Mouse (Mus musculus) midbrain, embryonic 16.5 days (tissue): ENCODE data around the gene Als2cl. TPM values are rescaled to one million over a fixed set of nuclear protein-coding genes. Genes with fewer than 3 reads are reported as not detected.

Experiments used
- ATAC-seq: fragments of 200-750 bp; cut with Nextera tagmentation; 2 replicates; pipeline ENCODE4 v1.8.0; 2017; ENCODE audit warnings: moderate TSS enrichment
- H3K27ac ChIP-seq: fragments of 300-500 bp; sonication (generic); 2 replicates; pipeline ENCODE4 v1.5.1; 2014; ENCODE audit warnings: mild to moderate bottlenecking, low read length, mixed read lengths
- H3K27me3 ChIP-seq: fragments of 300-500 bp; sonication (generic); 2 replicates; pipeline ENCODE4 v1.6.1; 2014; ENCODE audit warnings: low read depth, low read length, mixed read lengths; ENCODE audit not compliant: control insufficient read depth, insufficient read depth
- H3K36me3 ChIP-seq: fragments of 300-500 bp; sonication (generic); 2 replicates; pipeline ENCODE4 v1.6.1; 2014; ENCODE audit warnings: mild to moderate bottlenecking, low read length, moderate library complexity, mixed read lengths; ENCODE audit not compliant: control insufficient read depth, insufficient read depth
- H3K4me1 ChIP-seq: fragments of 300-500 bp; sonication (generic); 2 replicates; pipeline ENCODE4 v1.6.1; 2014; ENCODE audit warnings: mild to moderate bottlenecking, low read length, mixed read lengths; ENCODE audit not compliant: control insufficient read depth, insufficient read depth
- H3K4me2 ChIP-seq: fragments of 300-500 bp; sonication (generic); 2 replicates; pipeline ENCODE4 v1.6.1; 2014; ENCODE audit warnings: mild to moderate bottlenecking, low read length, mixed read lengths
- H3K4me3 ChIP-seq: fragments of 300-500 bp; sonication (generic); 2 replicates; pipeline ENCODE4 v1.5.1; 2014; ENCODE audit warnings: low read depth, mild to moderate bottlenecking, low read length, moderate library complexity, mixed read lengths
- H3K9ac ChIP-seq: fragments of 300-500 bp; sonication (generic); 2 replicates; pipeline ENCODE4 v1.6.1; 2014; ENCODE audit warnings: low read depth, low read length, mixed read lengths
- H3K9me3 ChIP-seq: fragments of 300-500 bp; sonication (generic); replicated peaks from 2 replicates; pipeline ENCODE4 v1.6.1; 2014; ENCODE audit warnings: mild to moderate bottlenecking, low read length, mixed read lengths; ENCODE audit not compliant: control insufficient read depth, poor library complexity, severe bottlenecking
- WGBS: fragments of 180-500 bp; shearing (Covaris S2); extraction: QIAGEN DNeasy Blood & Tissue Kit; methylation state at CpG from one replicate; pipeline ENCODE4 v1.1.7; 2014; 5-methylcytosine and 5-hydroxymethylcytosine counted together
- polyA plus RNA-seq: library from polyadenylated mRNA; unstranded; fragments of >200 nt; fragmentation: Nextera tagmentation; extraction: Ambion mirVana; gene quantifications from 2 replicates; pipeline ENCODE4 v1.2.1, GENCODE M21; 2015

The Als2cl gene
- polyA plus RNA-seq, 1 experiment from 2014 or later, result 2.5 TPM

- no peak overlapping the region for H3K9ac ChIP-seq
- H3K4me3 ChIP-seq, result no peak overlapping the region
- H3K4me2 ChIP-seq, result no peak overlapping the region
- H3K27ac ChIP-seq, result no peak overlapping the region
- no peaks in the 10 kb centered on the region for H3K27me3 ChIP-seq
- H3K4me1 ChIP-seq, result no peaks in the 10 kb centered on the region
- WGBS, result 16% methylated on average over 20 of the region's 21 CpGs
- no peak for ATAC-seq
- no peaks in the 10 kb centered on the region for H3K36me3 ChIP-seq
- H3K9me3 ChIP-seq, result no peaks in the 10 kb centered on the region
These were observed 10.5 kb downstream of the Als2cl start for GRCm38 (mm10) chr9:110890026-110890783.

DNA sequence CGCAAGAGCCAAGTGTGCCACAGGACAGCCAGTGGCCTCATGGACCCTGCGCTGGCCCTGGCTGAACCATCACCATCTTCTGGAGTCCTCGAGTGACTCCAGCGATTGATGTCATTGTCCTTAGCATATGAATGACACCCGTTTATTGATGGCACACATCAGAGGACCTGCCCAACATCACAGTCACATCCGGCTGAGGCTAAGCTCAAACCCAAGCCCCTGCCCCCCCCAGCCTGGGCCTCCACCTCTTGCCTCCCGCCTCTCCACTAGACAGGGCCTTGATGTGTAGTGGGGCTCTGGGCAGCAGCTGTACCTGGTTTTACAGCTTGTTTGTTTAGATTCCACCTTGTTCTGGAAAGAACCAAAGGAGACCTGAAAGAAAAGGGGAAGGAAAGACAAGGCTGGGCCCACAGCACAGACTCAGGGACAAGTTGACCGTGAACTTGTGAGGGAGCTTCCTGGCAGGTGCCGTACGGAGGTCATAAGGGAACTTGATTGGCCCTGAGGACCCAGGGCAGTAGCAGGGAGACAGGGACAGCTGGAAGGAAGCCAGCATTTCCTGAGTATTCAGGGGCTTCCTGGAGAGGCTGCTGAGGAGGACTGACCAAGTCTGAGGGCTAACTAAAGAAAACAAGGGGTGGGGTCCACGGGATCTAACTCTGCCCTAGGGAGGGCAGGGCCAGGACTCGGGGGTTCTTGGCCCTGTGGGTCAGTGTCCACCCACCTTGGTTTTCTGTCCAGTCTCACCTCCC lies 11.6 kb downstream of the Als2cl start:
- H3K4me3 ChIP-seq, result no peak overlapping the region
- H3K27me3 ChIP-seq, result no peaks in the 10 kb centered on the region
- no peak for ATAC-seq
- no peak overlapping the region for H3K9ac ChIP-seq
- no peaks in the 10 kb centered on the region for H3K9me3 ChIP-seq
- H3K36me3 ChIP-seq, result no peaks in the 10 kb centered on the region
- H3K4me1 ChIP-seq, result peaks cover under 1% of the 10 kb centered on the region; the same call in 1 of the 2 replicates
- 80% methylated on average over 12 of the region's 12 CpGs for WGBS
- H3K4me2 ChIP-seq, result no peak overlapping the region
- H3K27ac ChIP-seq, result no peak overlapping the region

DNA sequence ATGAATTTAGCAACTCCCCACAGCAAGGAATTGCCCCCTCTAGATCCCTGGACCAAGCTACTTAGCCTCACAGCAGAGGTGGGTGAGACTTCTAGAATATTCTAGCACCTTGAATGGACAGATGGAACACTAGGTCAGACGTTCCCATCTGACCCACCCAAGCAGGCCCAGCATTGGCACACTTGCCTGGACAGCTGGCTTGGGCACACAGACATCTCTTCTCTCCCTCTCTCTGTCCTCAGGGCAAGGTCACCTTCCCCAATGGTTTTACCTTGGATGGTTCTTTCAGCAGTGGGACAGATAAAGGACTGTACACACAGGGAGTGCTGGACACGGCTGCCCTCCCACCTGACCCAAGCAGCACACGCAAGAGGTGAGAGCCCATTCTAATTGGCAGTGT lies 12.9 kb downstream of the Als2cl start:
- Histone ChIP-seq H3K9ac (no peak overlapping the region), H3K9me3 (no peaks in the 10 kb centered on the region), H3K4me3 (no peak overlapping the region), H3K4me1 (peaks cover 4% of the 10 kb centered on the region; the same call in 1 of the 2 replicates), H3K4me2 (no peak overlapping the region), H3K27ac (no peak overlapping the region), H3K27me3 (no peaks in the 10 kb centered on the region), H3K36me3 (no peaks in the 10 kb centered on the region)
- WGBS, result 86% methylated on average over 3 of the region's 3 CpGs
- ATAC-seq, result no peak

GRCm38 (mm10) chr9:110893429-110893828 lies 13.8 kb downstream of the Als2cl start:
- Histone ChIP-seq H3K9ac (no peak overlapping the region), H3K4me3 (no peak overlapping the region), H3K9me3 (no peaks in the 10 kb centered on the region), H3K4me2 (no peak overlapping the region), H3K27me3 (no peaks in the 10 kb centered on the region), H3K27ac (no peak overlapping the region), H3K4me1 (peaks cover 4% of the 10 kb centered on the region; the same call in 1 of the 2 replicates), H3K36me3 (no peaks in the 10 kb centered on the region)
- WGBS, result 66% methylated on average over 10 of the region's 10 CpGs
- ATAC-seq, result no peak

DNA sequence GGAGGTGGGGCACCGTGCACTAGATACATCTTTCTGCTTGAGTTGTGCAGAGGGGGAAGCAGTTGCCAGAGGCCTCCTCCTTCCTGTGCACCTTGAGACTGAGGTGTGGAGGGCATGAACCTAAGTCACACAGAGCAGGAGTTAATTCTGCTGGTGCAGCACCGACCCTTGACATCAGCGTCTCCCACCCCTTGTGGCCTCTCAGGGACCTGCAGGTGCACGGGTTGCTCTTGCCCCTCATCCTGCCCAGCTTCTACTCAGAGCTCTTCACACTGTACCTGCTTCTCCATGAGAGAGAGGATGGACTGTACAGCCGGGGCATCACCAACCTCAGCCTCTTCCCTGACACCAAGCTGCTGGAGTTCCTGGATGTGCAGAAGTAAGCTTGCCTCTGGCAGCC lies 15.8 kb downstream of the Als2cl start:
- no peaks in the 10 kb centered on the region for H3K36me3 ChIP-seq
- H3K4me3 ChIP-seq, result no peak overlapping the region
- no peak for ATAC-seq
- no peaks in the 10 kb centered on the region for H3K27me3 ChIP-seq
- H3K9me3 ChIP-seq, result no peaks in the 10 kb centered on the region
- no peak overlapping the region for H3K4me2 ChIP-seq
- peaks cover 4% of the 10 kb centered on the region; the same call in 1 of the 2 replicates for H3K4me1 ChIP-seq
- WGBS, result 56% methylated on average over 5 of the region's 5 CpGs
- H3K27ac ChIP-seq, result no peak overlapping the region
- no peak overlapping the region for H3K9ac ChIP-seq

DNA sequence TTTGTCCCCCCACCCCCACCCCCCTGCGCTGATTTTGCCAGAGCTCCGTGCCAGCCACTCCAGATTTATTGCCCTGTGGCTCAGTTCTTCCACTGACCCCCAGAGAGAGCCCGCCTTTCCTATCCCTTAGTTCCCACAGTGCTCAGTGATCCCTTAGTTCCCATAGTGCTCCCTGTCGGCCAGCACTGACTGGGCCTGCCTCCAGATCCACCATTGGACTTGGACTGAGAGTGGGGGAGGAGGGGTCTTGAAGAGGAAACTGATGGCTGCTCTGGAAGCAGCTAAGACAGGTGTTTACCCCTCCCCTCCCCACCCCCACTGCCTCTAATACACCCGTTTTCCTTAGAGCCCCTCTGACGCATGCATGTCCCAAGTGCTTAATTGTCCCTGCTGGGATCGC lies 16.3 kb downstream of the Als2cl start:
- Histone ChIP-seq H3K4me1 (peaks cover 4% of the 10 kb centered on the region; the same call in 1 of the 2 replicates), H3K27ac (no peak overlapping the region), H3K4me2 (peak overlapping the region; percentile 40), H3K4me3 (no peak overlapping the region), H3K27me3 (no peaks in the 10 kb centered on the region), H3K36me3 (no peaks in the 10 kb centered on the region), H3K9ac (no peak overlapping the region; the same call in 1 of the 2 replicates), H3K9me3 (no peaks in the 10 kb centered on the region)
- 12% methylated on average over 7 of the region's 7 CpGs for WGBS
- ATAC-seq, result peak; percentile 51; the same call in 1 of the 2 replicates

DNA sequence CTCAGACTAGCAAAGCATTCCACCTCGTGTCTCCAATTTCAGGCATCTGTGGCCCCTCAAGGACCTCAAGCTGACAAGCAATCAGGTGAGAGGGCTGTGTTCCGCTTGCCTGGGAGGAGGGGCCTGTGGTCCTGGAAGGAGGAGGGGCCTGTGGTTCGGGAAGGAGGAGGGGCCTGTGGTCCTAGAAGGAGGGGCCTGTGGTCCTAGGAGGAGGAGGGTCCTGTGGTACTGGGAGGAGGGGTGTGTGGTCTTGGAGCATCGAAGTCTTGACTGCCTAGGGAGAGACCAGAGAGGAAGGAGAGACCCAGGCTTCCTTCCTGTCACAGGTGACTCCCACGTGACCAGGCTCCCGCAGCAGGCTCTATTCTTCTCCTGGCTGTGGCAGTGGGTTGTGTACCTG lies 16.9 kb downstream of the Als2cl start:
- 6% methylated on average over 6 of the region's 6 CpGs for WGBS
- Histone ChIP-seq H3K9me3 (no peaks in the 10 kb centered on the region), H3K9ac (no peak overlapping the region; the same call in 1 of the 2 replicates), H3K36me3 (no peaks in the 10 kb centered on the region), H3K4me1 (peaks cover 4% of the 10 kb centered on the region; the same call in 1 of the 2 replicates), H3K4me2 (peak overlapping the region; percentile 40), H3K27ac (no peak overlapping the region), H3K27me3 (no peaks in the 10 kb centered on the region), H3K4me3 (no peak overlapping the region)
- 0 out of 2 replicates have a peak, but pooled peaks have one; percentile 51 for ATAC-seq

- ATAC-seq, result no peak
- no peak overlapping the region for H3K27ac ChIP-seq
- H3K4me2 ChIP-seq, result no peak overlapping the region
- H3K4me3 ChIP-seq, result no peak overlapping the region
- peaks cover 4% of the 10 kb centered on the region; the same call in 1 of the 2 replicates for H3K4me1 ChIP-seq
- no peaks in the 10 kb centered on the region for H3K27me3 ChIP-seq
- 62% methylated on average over 10 of the region's 10 CpGs for WGBS
- no peak overlapping the region for H3K9ac ChIP-seq
- H3K36me3 ChIP-seq, result no peaks in the 10 kb centered on the region
- no peaks in the 10 kb centered on the region for H3K9me3 ChIP-seq
These were observed 19.9 kb downstream of the Als2cl start for GRCm38 (mm10) chr9:110899451-110900008.
